Mouse (Mus musculus) MEL (cell line): ENCODE data around the gene Hist1h2ag. TPM values are rescaled to one million over a fixed set of nuclear protein-coding genes. Genes with fewer than 3 reads are reported as not detected.

Experiments used
- DNase-seq: peaks from one replicate; pipeline ENCODE4 v3.0.0; 2011; ENCODE audit warnings: low read depth, low spot score
- H3K27ac ChIP-seq: 2 replicates; pipeline ENCODE4 v1.5.1; 2012; ENCODE audit warnings: low read depth, mild to moderate bottlenecking, control low read depth, low read length, moderate library complexity; ENCODE audit not compliant: control insufficient read depth
- H3K27me3 ChIP-seq, 2 experiments: fragments of 150-350 bp in 1 of 2; sonication (generic) in 1 of 2; 2 replicates each; pipeline ENCODE4 v1.6.1; 2012; ENCODE audit warnings: low read length in 2 of 2, mild to moderate bottlenecking in 2 of 2, improper control_type of control experiment in 1 of 2, moderate library complexity in 1 of 2; ENCODE audit not compliant: insufficient read depth in 2 of 2, control insufficient read depth in 1 of 2
- H3K36me3 ChIP-seq, 2 experiments: 2 replicates each; pipeline ENCODE4 v1.6.1; 2012 to 2014; ENCODE audit warnings: low read length in 2 of 2, improper control_type of control experiment in 1 of 2, inconsistent platforms in 1 of 2, mild to moderate bottlenecking in 1 of 2; ENCODE audit not compliant: insufficient read depth in 2 of 2, control insufficient read depth in 1 of 2
- H3K4me1 ChIP-seq, 2 experiments: fragments of 150-350 bp in 1 of 2; sonication (generic) in 1 of 2; 2 replicates each; pipeline ENCODE4 v1.6.1; 2012; ENCODE audit warnings: low read length in 2 of 2, improper control_type of control experiment in 1 of 2, mild to moderate bottlenecking in 1 of 2; ENCODE audit not compliant: insufficient read depth in 2 of 2, control insufficient read depth in 1 of 2
- H3K4me3 ChIP-seq, 2 experiments: fragments of 150-350 bp in 1 of 2; sonication (generic) in 1 of 2; 2 replicates each; pipeline ENCODE4 v1.5.1; 2012; ENCODE audit warnings: low read depth in 2 of 2, low read length in 2 of 2, mild to moderate bottlenecking in 2 of 2, moderate library complexity in 2 of 2, control low read depth in 1 of 2, improper control_type of control experiment in 1 of 2; ENCODE audit not compliant: control insufficient read depth in 1 of 2, insufficient read depth in 1 of 2
- H3K79me2 ChIP-seq: 2 replicates; pipeline ENCODE4 v1.6.1; 2012; ENCODE audit warnings: mild to moderate bottlenecking, low read length, moderate library complexity; ENCODE audit not compliant: control insufficient read depth, poor library complexity, insufficient read depth
- H3K9ac ChIP-seq: 2 replicates; pipeline ENCODE4 v1.6.1; 2012; ENCODE audit warnings: low read depth, mild to moderate bottlenecking, control low read depth, low read length, moderate library complexity; ENCODE audit not compliant: control insufficient read depth, poor library complexity, severe bottlenecking
- H3K9me3 ChIP-seq: fragments of 150-350 bp; sonication (generic); replicated peaks from 2 replicates; pipeline ENCODE4 v1.6.1; 2012; ENCODE audit warnings: mild to moderate bottlenecking, low read length, improper control_type of control experiment, moderate library complexity; ENCODE audit not compliant: insufficient read depth
- CHD1 ChIP-seq: IDR thresholded peaks from 2 replicates; pipeline ENCODE4 v1.6.1; 2012; ENCODE audit warnings: low read depth, mild to moderate bottlenecking, inconsistent platforms, low read length, improper control_type of control experiment
- CHD2 ChIP-seq: IDR thresholded peaks from 2 replicates; pipeline ENCODE4 v1.6.1; 2011; ENCODE audit warnings: low read length, improper control_type of control experiment
- ELF1 ChIP-seq: IDR thresholded peaks from 2 replicates; pipeline ENCODE4 v1.6.1; 2014; ENCODE audit warnings: low read depth, mild to moderate bottlenecking, inconsistent platforms, low read length, improper control_type of control experiment, moderate library complexity
- GABPA ChIP-seq: IDR thresholded peaks from 2 replicates; pipeline ENCODE4 v1.6.1; 2012; ENCODE audit warnings: low read depth, mild to moderate bottlenecking, inconsistent platforms, low read length, improper control_type of control experiment, moderate library complexity
- GATA1 ChIP-seq: IDR thresholded peaks from 2 replicates; pipeline ENCODE4 v1.6.1; 2011; ENCODE audit warnings: low read depth, low read length, improper control_type of control experiment
- HCFC1 ChIP-seq: IDR thresholded peaks from 2 replicates; pipeline ENCODE4 v1.6.1; 2012; ENCODE audit warnings: low read depth, mild to moderate bottlenecking, inconsistent platforms, low read length, improper control_type of control experiment, moderate library complexity
- KAT2A ChIP-seq: conservative IDR thresholded peaks from 2 replicates; pipeline ENCODE4 v1.6.1; 2012; ENCODE audit warnings: low read depth, low read length, improper control_type of control experiment, inconsistent platforms
- MAZ ChIP-seq: IDR thresholded peaks from 2 replicates; pipeline ENCODE4 v1.6.1; 2012; ENCODE audit warnings: low read depth, mild to moderate bottlenecking, inconsistent platforms, low read length, improper control_type of control experiment
- MXI1 ChIP-seq: IDR thresholded peaks from 2 replicates; pipeline ENCODE4 v1.6.1; 2011; ENCODE audit warnings: mild to moderate bottlenecking, low read depth, low read length, improper control_type of control experiment
- MYB ChIP-seq: IDR thresholded peaks from 2 replicates; pipeline ENCODE4 v1.6.1; 2011; ENCODE audit warnings: mild to moderate bottlenecking, low read depth, low read length, improper control_type of control experiment
- MYC ChIP-seq: IDR thresholded peaks from 2 replicates; pipeline ENCODE4 v1.6.1; 2011; ENCODE audit warnings: low read depth, mild to moderate bottlenecking, low read length, improper control_type of control experiment, moderate library complexity
- POLR2AphosphoS2 ChIP-seq: IDR thresholded peaks from 2 replicates; pipeline ENCODE4 v1.6.1; 2011; ENCODE audit warnings: low read length, improper control_type of control experiment
- RCOR1 ChIP-seq: IDR thresholded peaks from 2 replicates; pipeline ENCODE4 v1.6.1; 2012; ENCODE audit warnings: low read depth, mild to moderate bottlenecking, inconsistent platforms, low read length, improper control_type of control experiment
- TBP ChIP-seq: IDR thresholded peaks from 2 replicates; pipeline ENCODE4 v1.8.0; 2011; ENCODE audit warnings: low read depth, low read length, improper control_type of control experiment
- UBTF ChIP-seq: IDR thresholded peaks from 2 replicates; pipeline ENCODE4 v1.6.1; 2012; ENCODE audit warnings: low read depth, mild to moderate bottlenecking, inconsistent platforms, low read length, improper control_type of control experiment, moderate library complexity, borderline replicate concordance; ENCODE audit not compliant: insufficient read depth
- ZNF384 ChIP-seq: IDR thresholded peaks from 2 replicates; pipeline ENCODE4 v1.6.1; 2012; ENCODE audit warnings: low read depth, mild to moderate bottlenecking, inconsistent platforms, low read length, improper control_type of control experiment
- polyA plus RNA-seq, 2 experiments: library from polyadenylated mRNA; stranded (reverse) in 1 of 2; unstranded in 1 of 2; fragments of >175 nt in 1 of 2; fragments of >200 nt in 1 of 2; gene quantifications; 2 replicates each; pipeline versions ENCODE4 v1.2.1 to v1.2.4; 2012; ENCODE audit warnings: low replicate concordance in 2 of 2, low read depth in 1 of 2; ENCODE audit not compliant: insufficient read length in 2 of 2, insufficient read depth in 1 of 2, missing spikeins in 1 of 2
- total RNA-seq: library from RNA; depleted of rRNA; stranded (reverse); fragments of 300-350 nt; gene quantifications from 2 replicates; pipeline ENCODE4 v1.2.3, GENCODE M21; 2012

The Hist1h2ag gene
- total and polyA plus RNA-seq, 3 experiments: 5.9 to 766 TPM; not detected in 1

DNA sequence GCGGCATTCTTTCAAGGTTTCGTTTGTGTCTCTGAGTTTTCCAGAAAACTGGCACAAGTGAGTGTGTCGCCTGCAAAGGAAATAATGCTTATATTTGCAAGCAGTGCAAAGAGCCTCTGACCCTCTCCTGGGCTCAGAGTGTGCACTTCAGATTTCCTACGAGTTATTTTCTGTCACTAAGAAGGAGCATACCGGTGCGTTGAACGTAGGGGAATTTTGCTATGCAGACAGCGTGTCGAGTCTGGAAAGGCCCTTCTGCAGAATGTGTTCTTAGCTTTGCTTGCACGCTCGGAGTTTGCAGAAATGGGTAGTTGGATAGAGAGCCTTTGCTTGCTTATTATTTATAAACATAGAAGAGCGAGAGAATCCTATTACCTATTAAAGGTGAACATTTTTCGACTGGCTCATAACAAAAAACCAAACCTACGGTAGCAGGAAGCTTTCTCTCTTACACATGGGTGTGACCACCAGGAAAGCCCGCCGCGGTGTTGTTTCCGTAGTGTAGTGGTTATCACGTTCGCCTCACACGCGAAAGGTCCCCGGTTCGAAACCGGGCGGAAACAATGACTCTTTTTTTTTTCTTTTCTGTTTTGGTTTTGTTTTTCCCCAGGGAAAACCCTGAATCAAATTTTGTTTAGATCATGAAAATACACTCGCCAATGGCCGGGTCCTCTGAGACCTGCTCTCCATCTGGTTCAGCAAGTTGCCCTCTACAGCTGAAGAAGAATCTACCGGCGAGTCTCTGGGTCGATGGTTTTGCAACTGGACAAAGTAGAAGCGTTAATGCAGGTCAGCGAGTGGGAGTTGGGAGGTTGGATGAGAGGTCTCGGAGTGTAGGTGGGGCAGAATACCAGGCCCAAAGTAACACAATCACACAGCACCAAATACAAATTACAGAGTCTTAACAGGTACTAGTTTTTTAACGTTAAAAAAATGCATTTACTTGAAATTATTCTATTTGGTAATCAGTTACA, 16.4 kb downstream of the Hist1h2ag start:
- H3K79me2 ChIP-seq: no peaks in the 10 kb centered on the region; the same call in 1 of the 2 replicates
- TF ChIP-seq TBP (peak; percentile 100), POLR2AphosphoS2 (no peak)
- peaks cover 0 to 3% of the 10 kb centered on the region in 2 experiments; a peak in 1 of 4 replicates for H3K4me1 ChIP-seq
- H3K27ac ChIP-seq: no peak overlapping the region
- peak overlapping the region; percentile 58 to 68 for H3K4me3 ChIP-seq
- H3K9me3 ChIP-seq: no peaks in the 10 kb centered on the region
- H3K9ac ChIP-seq: peak overlapping the region; percentile 63
- DNase-seq: peak; percentile 88
- H3K36me3 ChIP-seq: peaks cover 0 to 2% of the 10 kb centered on the region in 2 experiments; a peak in 2 of 4 replicates
- no peaks in the 10 kb centered on the region for H3K27me3 ChIP-seq

- TF ChIP-seq UBTF (no peak), TBP (peak; percentile 100)
- Histone ChIP-seq H3K79me2 (no peaks in the 10 kb centered on the region; the same call in 1 of the 2 replicates), H3K36me3 (peaks cover 0 to 2% of the 10 kb centered on the region in 2 experiments; a peak in 2 of 4 replicates), H3K9me3 (no peaks in the 10 kb centered on the region), H3K27ac (peak overlapping the region; percentile 47; the same call in 1 of the 2 replicates), H3K27me3 (no peaks in the 10 kb centered on the region), H3K9ac (peak overlapping the region; percentile 72), H3K4me1 (peaks cover 0 to 3% of the 10 kb centered on the region in 2 experiments; a peak in 1 of 4 replicates), H3K4me3 (peak overlapping the region; percentile 60 to 80)
- peak; percentile 93 for DNase-seq
Measured at GRCm38 (mm10) chr13:22022241-22022640, 20.5 kb downstream of the Hist1h2ag start.

DNA sequence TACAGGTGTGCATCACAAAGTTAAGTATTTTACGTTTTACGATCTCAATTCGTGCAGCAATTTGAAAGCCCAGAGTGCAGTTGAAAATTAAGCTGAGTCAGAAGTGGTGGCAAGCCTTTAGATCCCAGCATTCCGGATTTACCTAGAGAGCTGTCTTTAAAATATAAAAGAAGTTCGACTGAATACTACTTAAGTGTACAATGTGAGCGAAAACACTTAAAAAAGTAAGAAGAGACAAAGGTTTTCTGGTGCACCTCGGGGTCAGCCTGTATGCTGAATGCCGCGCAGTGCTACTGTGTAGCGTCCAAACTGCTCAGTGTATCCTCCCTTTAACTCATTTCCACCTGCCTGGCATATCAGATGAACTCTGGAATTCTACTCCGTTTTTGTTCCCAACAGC, 21.2 kb downstream of the Hist1h2ag start:
- peak overlapping the region; percentile 60 to 80 for H3K4me3 ChIP-seq
- peaks cover 0 to 3% of the 10 kb centered on the region in 2 experiments; a peak in 1 of 4 replicates for H3K4me1 ChIP-seq
- no peak for TF ChIP-seq GATA1
- TF ChIP-seq MAZ: no peak
- TF ChIP-seq CHD1: no peak
- TF ChIP-seq ZNF384: no peak
- TF ChIP-seq ELF1: no peak
- TF ChIP-seq MXI1: no peak
- TF ChIP-seq MYB: no peak
- no peak for TF ChIP-seq RCOR1
- no peak for TF ChIP-seq CHD2
- no peak for TF ChIP-seq GABPA
- TF ChIP-seq KAT2A: no peak
- no peak for TF ChIP-seq MYC
- TF ChIP-seq HCFC1: no peak
- H3K27me3 ChIP-seq: no peaks in the 10 kb centered on the region
- H3K79me2 ChIP-seq: no peaks in the 10 kb centered on the region; the same call in 1 of the 2 replicates
- H3K27ac ChIP-seq: peak overlapping the region; percentile 24; the same call in 1 of the 2 replicates
- DNase-seq: peak; percentile 71
- no peaks in the 10 kb centered on the region for H3K9me3 ChIP-seq
- H3K9ac ChIP-seq: peak overlapping the region; percentile 72
- peaks cover 0 to 2% of the 10 kb centered on the region in 2 experiments; a peak in 2 of 4 replicates for H3K36me3 ChIP-seq
